Comparison of ENCODE assay signal across 7 mouse cellular contexts in genomic region chr8:45438899-45439535, GRCm38 (mm10). TPM values are rescaled to one million over a fixed set of nuclear protein-coding genes. Genes with fewer than 3 reads are reported as not detected.
DNase-seq lines count a peak whose midpoint lies in the region; ATAC-seq lines count a peak whose summit lies in the region.

No protein-coding gene starts in this region.

- H3K27me3 ChIP-seq in limb, embryonic 15.5 days: no peaks in the 10 kb centered on the region

- H3K36me3 ChIP-seq in limb, embryonic 15.5 days: no peaks in the 10 kb centered on the region

- 3% methylated on average over 5 of the region's 5 CpGs for WGBS in limb, embryonic 15.5 days

- H3K4me2 ChIP-seq in limb, embryonic 15.5 days: 0 out of 2 replicates have a peak overlapping the region, but pooled peaks have one; percentile 17

- DNase-seq in left cerebral cortex, adult 11 months (ENCODE audit: low spot score): peak; percentile 64
- no peak for DNase-seq in left cerebral cortex, adult 18-20 months (ENCODE audit: low spot score in 2 of 2)
- DNase-seq in Muller cell, postnatal 12 days (ENCODE audit: inconsistent ontology term): peak; percentile 86
- peak; percentile 77 for DNase-seq in embryo, embryonic 10.5 days (ENCODE audit: low spot score)
- no peak for DNase-seq in thymus, postnatal 25 days

- ATAC-seq in limb, embryonic 15.5 days (ENCODE audit: insufficient number of reproducible peaks, low FRiP score, low TSS enrichment, low read depth): no peak
- no peak for ATAC-seq in erythroid progenitor cell, adult 5-6 weeks (replicated peaks; ENCODE audit: low FRiP score, poor library complexity, severe bottlenecking)

- peaks cover 3% of the 10 kb centered on the region; the same call in 1 of the 2 replicates for H3K4me1 ChIP-seq in limb, embryonic 15.5 days

- no peak overlapping the region for H3K4me3 ChIP-seq in limb, embryonic 15.5 days

- no peak overlapping the region for H3K9ac ChIP-seq in limb, embryonic 15.5 days

- H3K27ac ChIP-seq in limb, embryonic 15.5 days: no peak overlapping the region

- H3K9me3 ChIP-seq in limb, embryonic 15.5 days: no peaks in the 10 kb centered on the region

RNA-seq across cellular contexts. Expression of gene Tlr3, which starts 28.1 kb away (rescaled TPM):
- 10 to 100 TPM in 1 of 2 experiments, 1 to 10 TPM in 1; 9.2 to 10.5 TPM for total RNA-seq in left cerebral cortex, adult 18-20 months (2021)
- polyA plus RNA-seq in limb, embryonic 15.5 days (2015; fragmentation: Nextera tagmentation; extraction: Ambion mirVana): 1.0 and 1.2 TPM in 2 replicates
- 4.3 TPM in 1 of 2 replicates, not detected in the other for total RNA-seq in erythroid progenitor cell, adult 5-6 weeks (2015; ENCODE audit: low replicate concordance)
- 0.68 TPM in 1 of 2 replicates, not detected in the other for total RNA-seq in erythroid progenitor cell, adult 5-6 weeks (2017; ENCODE audit: low replicate concordance)

RNA-seq across cellular contexts. Expression of gene Fam149a, which starts 56.9 kb away (rescaled TPM):
- total RNA-seq in left cerebral cortex, adult 18-20 months (2021): 10 to 100 TPM; 25.0 to 25.7 TPM
- polyA plus RNA-seq in limb, embryonic 15.5 days (2015; fragmentation: Nextera tagmentation; extraction: Ambion mirVana): 11.5 and 11.8 TPM in 2 replicates
- total RNA-seq in erythroid progenitor cell, adult 5-6 weeks (2015; ENCODE audit: low replicate concordance): not detected in 2 replicates
- not detected in 2 replicates for total RNA-seq in erythroid progenitor cell, adult 5-6 weeks (2017; ENCODE audit: low replicate concordance)

Comparison
In these comparisons a context has a peak if more than half of its experiments do, and no peak if none do; other contexts are left out.
1. DNase-seq: peak in left cerebral cortex, adult 11 months (single experiment), Muller cell, postnatal 12 days (single experiment) and embryo, embryonic 10.5 days (single experiment); none in left cerebral cortex, adult 18-20 months (0 of 2) and thymus, postnatal 25 days (single experiment).
2. RNA of gene Fam149a, which starts 56.9 kb away (total RNA-seq): 25.0 to 25.7 TPM in left cerebral cortex, adult 18-20 months; not detected in erythroid progenitor cell, adult 5-6 weeks; every median in the first group is over 10 times any median in the second.